Mouse (Mus musculus) adrenal gland, postnatal 36 days (tissue): Measurements from ENCODE around the gene Tpi1. TPM values are rescaled to one million over a fixed set of nuclear protein-coding genes. Genes with fewer than 3 reads are reported as not detected.
A peak's percentile ranks its signal among the peaks of the same experiment; 100 is the strongest.
"Not testable (repeated sequence)": the region's sequence is repeated elsewhere in the genome, so short reads cannot be mapped to it uniquely, and the experiment has no call there.

Experiments
- DNase-seq, 2 experiments: peaks; one replicate each; pipeline ENCODE4 v3.0.0; 2021; ENCODE audit warnings: mixed read lengths in 1 of 2
- total RNA-seq, 2 experiments: library from RNA; stranded (reverse); gene quantifications; 2 replicates each; pipeline ENCODE4 v1.2.3; 2021

Gene Tpi1
- total RNA-seq, 2 experiments from 2014 or later: 406 to 411 TPM

- DNase-seq: peak; percentile 89 to 92
These were observed 4.9 kb downstream of the Tpi1 start for GRCm38 (mm10) chr6:124809052-124809774.

DNA sequence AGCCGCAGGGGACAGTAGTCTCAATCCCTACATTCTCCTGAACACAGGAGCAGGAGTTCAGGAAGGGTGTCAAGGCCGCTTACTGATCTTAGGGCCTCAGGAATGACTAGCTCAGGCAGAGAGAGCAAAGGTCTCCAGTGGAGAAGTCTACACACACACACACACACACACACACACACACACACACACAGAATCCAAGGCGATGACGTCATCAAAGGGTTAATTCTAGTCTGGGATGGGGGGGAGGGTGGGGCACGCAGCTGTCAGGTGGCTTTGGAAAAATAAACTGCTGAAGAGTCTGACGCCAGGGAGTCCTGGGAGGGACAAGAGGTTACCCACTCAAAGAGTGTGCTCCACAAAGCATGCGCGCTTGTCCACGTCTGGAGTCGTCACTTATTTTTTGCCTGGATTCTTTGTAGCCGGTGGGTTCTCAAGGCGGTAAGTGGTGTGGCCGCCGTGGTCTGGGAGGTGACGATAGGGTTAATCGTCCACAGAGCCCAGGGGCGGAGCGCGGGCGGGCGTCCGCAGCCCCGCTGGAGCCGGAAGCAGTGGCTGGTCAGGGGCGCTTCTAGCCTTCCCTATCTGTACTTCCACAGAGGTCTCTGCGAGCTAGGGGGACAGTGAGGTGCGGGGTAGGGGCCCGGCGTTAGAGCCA lies 5.6 kb downstream of the Tpi1 start, which contains the start of gene Spsb2:
Gene Spsb2 (plus strand): TSS at position 304 of the 655 bp plus-strand sequence.
- DNase-seq: peak; percentile 88 to 91

DNA sequence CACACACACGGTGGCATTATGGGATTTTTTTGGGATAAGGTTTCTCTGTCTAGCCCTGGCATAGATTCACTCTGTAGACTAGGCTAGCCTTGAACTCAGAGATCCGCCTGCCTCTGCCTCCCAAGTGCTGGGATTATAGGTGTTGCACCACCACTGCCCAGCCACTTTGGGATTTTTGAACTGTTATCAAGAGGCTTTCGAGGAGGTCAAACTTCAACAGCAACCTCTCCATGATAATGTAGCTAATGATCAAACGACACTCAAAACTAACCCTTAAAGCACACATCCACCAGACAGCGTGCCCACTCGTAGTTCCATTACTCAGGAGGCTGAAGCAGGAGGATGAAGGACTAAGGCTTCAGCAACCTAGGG lies 6.1 kb downstream of the Tpi1 start:
- no peak for DNase-seq

DNA sequence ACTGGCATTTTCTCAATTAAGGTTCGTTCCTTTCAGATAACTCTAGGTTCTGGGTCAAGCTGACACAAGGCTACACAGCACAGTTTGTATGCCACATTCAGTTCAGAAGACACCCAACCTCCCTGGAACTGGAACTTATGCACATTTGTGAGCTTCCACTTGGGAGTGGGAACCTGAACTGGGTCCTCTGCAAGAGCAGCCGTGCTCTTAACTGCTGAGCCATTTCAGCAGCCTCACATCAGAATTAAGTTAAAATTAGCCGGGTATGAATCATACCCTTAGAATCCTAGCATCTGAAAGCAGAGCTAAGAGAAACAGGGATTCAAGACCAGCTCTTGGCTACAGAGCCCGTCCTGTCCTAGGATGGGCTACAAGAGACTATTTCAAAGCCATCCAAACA lies 6.7 kb downstream of the Tpi1 start:
- DNase-seq: no peak

- no peak for DNase-seq
These were observed 7.5 kb downstream of the Tpi1 start for GRCm38 (mm10) chr6:124806446-124807140.

- DNase-seq: peak; percentile 97 to 99
These were observed 8.5 kb downstream of the Tpi1 start for GRCm38 (mm10) chr6:124805341-124806321.

- no peak for DNase-seq
These were observed 9.8 kb downstream of the Tpi1 start for GRCm38 (mm10) chr6:124804341-124804740.

DNA sequence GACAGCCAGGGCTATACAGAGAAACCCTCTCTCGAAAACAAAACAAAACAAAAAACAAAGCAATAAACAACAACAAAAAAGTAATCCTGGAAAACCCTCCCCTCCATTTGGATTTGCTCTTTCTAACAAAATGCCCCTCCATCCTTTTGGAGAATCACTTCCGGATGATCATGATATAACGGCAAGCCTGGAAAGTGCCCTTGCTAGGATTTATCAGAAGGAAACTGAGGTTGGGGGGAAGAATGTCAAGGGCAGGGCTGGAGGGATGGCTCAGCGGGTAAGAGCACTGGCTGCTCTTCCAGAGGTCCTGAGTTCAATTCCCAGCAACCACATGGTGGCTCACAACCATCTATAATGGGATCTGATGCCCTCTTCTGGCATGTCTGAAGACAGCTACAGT lies 10.4 kb downstream of the Tpi1 start:
- DNase-seq: not testable (repeated sequence)

DNA sequence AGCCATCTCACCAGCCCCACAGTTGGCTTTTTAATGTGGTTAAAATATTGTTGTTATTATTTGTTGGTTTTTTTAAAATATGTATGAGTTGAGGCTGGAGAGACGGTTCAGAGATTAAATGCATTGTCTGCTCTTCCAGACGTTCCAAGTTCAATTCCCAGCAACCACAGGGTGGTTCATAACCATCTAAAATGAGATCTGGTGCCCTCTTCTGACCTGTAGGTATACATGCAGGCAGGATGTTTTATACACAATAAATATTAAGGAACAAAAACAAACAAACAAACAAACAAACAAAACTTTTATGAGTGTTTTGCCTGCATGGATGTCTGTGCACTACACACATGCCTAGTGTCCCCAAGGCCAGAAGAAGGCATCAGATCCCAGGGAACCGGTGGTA lies 11.0 kb downstream of the Tpi1 start:
- no peak for DNase-seq

GRCm38 (mm10) chr6:124802400-124802799 lies 11.7 kb downstream of the Tpi1 start:
- DNase-seq: not testable (repeated sequence)

GRCm38 (mm10) chr6:124796200-124796599 lies 17.9 kb downstream of the Tpi1 start:
- DNase-seq: no peak

DNA sequence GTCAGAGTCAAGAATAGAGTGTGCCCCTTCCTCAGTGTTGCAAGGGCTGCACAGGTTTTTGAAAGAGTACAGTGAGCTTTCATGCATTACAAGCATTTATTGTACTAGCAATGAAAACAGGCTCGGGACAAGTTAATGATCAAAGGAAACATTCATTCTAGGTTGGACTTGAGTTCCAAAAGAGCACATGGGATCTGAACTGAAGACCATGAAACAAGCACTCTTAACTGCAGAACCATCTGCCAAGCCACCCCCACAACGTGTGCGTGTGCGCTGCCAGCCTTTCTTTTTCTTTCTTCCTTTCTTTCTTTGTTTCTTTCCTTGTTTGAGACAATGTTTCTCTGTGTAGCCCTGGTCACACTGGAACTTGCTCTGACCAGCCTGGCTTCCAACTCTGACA lies 18.3 kb downstream of the Tpi1 start:
- no peak for DNase-seq

- no peak for DNase-seq
These were observed 22.2 kb downstream of the Tpi1 start for GRCm38 (mm10) chr6:124791911-124792310.

DNA sequence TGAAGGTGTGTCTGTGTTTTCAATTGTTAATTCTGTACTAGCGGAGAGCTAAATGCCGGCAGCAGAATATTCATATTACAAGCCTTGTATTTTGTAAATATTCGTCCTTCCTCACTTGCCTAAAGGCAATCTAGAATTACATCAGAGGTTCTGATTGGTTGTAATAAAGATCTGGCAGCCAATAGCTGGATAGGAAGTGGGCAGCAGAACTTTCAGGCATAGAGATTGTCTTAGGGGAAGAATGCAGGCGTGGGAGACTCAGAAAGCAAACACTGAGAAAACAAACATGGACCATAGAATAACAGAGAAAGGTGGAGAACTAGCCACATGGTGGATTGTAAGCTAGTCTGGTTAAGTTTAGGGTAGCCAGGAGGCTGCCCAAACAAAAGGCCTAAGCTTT lies 24.0 kb downstream of the Tpi1 start:
- no peak for DNase-seq

- no peak for DNase-seq
These were observed 24.6 kb downstream of the Tpi1 start for GRCm38 (mm10) chr6:124789519-124789918.

DNA sequence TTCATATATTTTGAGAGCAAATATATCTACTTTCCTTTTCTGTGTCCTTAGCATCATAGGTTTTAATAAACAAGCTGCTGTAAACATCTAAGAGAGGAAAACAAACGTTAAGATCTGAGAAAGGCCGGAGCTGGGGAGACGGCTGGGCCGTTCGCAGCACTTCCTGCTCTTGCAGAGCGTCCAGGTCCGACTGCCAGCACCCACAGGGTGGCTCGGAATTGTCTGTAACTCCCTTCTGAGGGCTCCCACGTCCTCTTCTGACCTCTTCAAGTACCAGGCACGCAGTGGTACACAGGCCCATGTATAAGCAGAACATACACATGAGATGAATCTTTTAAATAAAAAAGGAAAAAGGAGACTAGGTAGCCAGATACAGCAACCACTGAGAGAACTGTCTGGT lies 26.4 kb downstream of the Tpi1 start:
- DNase-seq: no peak

DNA sequence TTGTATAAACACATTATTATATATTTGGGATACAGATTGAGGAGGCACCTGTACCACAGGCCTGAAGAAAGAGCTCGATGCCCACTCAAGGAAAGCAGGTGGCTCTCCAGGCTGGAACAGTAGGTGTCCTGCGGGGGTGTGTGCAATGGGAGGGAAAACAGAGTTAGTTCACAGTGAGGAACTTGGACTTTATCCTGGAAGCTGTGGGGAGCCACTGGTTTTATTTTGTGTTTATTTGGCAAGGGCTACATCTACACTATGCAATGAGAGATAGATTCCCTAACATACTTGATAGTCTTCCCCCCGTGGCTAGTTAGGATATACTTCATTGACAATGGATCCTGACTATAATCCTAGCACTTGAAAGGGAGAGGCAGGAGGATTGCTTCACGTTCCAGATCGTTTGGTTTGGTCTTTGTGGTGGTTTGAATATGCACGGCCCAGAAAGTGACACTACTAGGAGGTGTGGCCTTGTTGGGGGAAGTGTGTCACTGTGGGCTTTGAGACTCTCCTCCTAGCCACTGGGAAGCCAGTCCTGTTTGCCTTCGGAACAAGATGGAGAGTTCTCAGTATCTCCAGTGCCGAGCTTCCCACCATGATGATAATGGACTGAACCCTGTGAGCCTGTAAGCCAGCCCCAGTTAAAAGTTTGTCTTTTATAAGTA lies 27.2 kb downstream of the Tpi1 start:
- no peak for DNase-seq

GRCm38 (mm10) chr6:124782436-124782835 lies 31.7 kb downstream of the Tpi1 start:
- peak in 1 of 2 experiments; percentile 38 for DNase-seq

- DNase-seq: no peak
These were observed 33.2 kb downstream of the Tpi1 start for GRCm38 (mm10) chr6:124780917-124781316.

GRCm38 (mm10) chr6:124779984-124780416 lies 34.1 kb downstream of the Tpi1 start:
- DNase-seq: no peak
